Mouse (Mus musculus): Measurements from ENCODE around the gene Ostf1.

- TF ChIP-seq CTCF (IDR thresholded peaks at IDR 0.05; ENCODE audit: low read depth, low read length) = no peak
- no peak for TF ChIP-seq GATA1 (IDR thresholded peaks at IDR 0.05; ENCODE audit: borderline replicate concordance, low read length)
Observed at GRCm38 (mm10) chr19:18608975-18609374, 22.6 kb downstream of the Ostf1 start.
